Mouse (Mus musculus) intestine, embryonic 14.5 days (tissue): ENCODE measurements around the gene Emilin2. TPM values are rescaled to one million over a fixed set of nuclear protein-coding genes. Genes with fewer than 3 reads are reported as not detected.

Experiments used
- ATAC-seq: fragments of 200-750 bp; cut with Nextera tagmentation; replicated peaks from 2 replicates; pipeline ENCODE4 v1.8.0; 2017; ENCODE audit warnings: low read depth, moderate number of reproducible peaks, moderate TSS enrichment, moderate library complexity; ENCODE audit not compliant: low FRiP score, low TSS enrichment
- DNase-seq: peaks from one replicate; pipeline ENCODE4 v3.0.0-alpha.2; 2018; ENCODE audit warnings: low spot score
- H3K27ac ChIP-seq: fragments of 300-500 bp; sonication (generic); 2 replicates; pipeline ENCODE4 v1.5.1; 2014; ENCODE audit warnings: low read depth, mild to moderate bottlenecking, control low read depth
- H3K27me3 ChIP-seq: fragments of 300-500 bp; sonication (generic); replicated peaks from 2 replicates; pipeline ENCODE4 v1.6.1; 2014; ENCODE audit warnings: low read length, control low read depth; ENCODE audit not compliant: control insufficient read depth, insufficient read depth
- H3K36me3 ChIP-seq: fragments of 300-500 bp; sonication (generic); 2 replicates; pipeline ENCODE4 v1.6.1; 2014; ENCODE audit warnings: low read length, control low read depth; ENCODE audit not compliant: control insufficient read depth, insufficient read depth
- H3K4me1 ChIP-seq: fragments of 300-500 bp; sonication (generic); replicated peaks from 2 replicates; pipeline ENCODE4 v1.6.1; 2014; ENCODE audit warnings: low read length, control low read depth, mixed read lengths; ENCODE audit not compliant: control insufficient read depth, insufficient read depth
- H3K4me2 ChIP-seq: fragments of 300-500 bp; sonication (generic); 2 replicates; pipeline ENCODE4 v1.6.1; 2014; ENCODE audit warnings: low read length
- H3K4me3 ChIP-seq: fragments of 300-500 bp; sonication (generic); 2 replicates; pipeline ENCODE4 v1.5.1; 2014; ENCODE audit warnings: low read depth, low read length, control low read depth, mixed read lengths
- H3K9ac ChIP-seq: fragments of 300-500 bp; sonication (generic); 2 replicates; pipeline ENCODE4 v1.6.1; 2014; ENCODE audit warnings: mild to moderate bottlenecking, low read length
- H3K9me3 ChIP-seq: fragments of 300-500 bp; sonication (generic); 2 replicates; pipeline ENCODE4 v1.6.1; 2016; ENCODE audit warnings: low read length, control low read depth; ENCODE audit not compliant: control insufficient read depth
- WGBS: fragments of 180-500 bp; shearing (Covaris S2); extraction: QIAGEN DNeasy Blood & Tissue Kit; methylation state at CpG from one replicate; pipeline ENCODE4 v1.1.7; 2014; 5-methylcytosine and 5-hydroxymethylcytosine counted together
- polyA plus RNA-seq: library from polyadenylated mRNA; unstranded; fragments of >200 nt; fragmentation: Nextera tagmentation; extraction: Ambion mirVana; gene quantifications from 2 replicates; pipeline ENCODE4 v1.2.1, GENCODE M21; 2014

Gene Emilin2
- polyA plus RNA-seq, 1 experiment from 2014 or later, result 0.66 TPM

- no peaks in the 10 kb centered on the region for H3K4me1 ChIP-seq
- no peak overlapping the region for H3K4me3 ChIP-seq
- no peak overlapping the region for H3K27ac ChIP-seq
- no peak overlapping the region for H3K9ac ChIP-seq
- 68% methylated on average over 5 of the region's 5 CpGs for WGBS
- no peak overlapping the region for H3K4me2 ChIP-seq
- no peaks in the 10 kb centered on the region for H3K9me3 ChIP-seq
- no peak for ATAC-seq
- no peaks in the 10 kb centered on the region for H3K27me3 ChIP-seq
- no peaks in the 10 kb centered on the region for H3K36me3 ChIP-seq
- DNase-seq, result no peak
Observed at GRCm38 (mm10) chr17:71265336-71266051, 46.3 kb downstream of the Emilin2 start.

GRCm38 (mm10) chr17:71264739-71265138 lies 47.0 kb downstream of the Emilin2 start:
- no peak overlapping the region for H3K27ac ChIP-seq
- H3K36me3 ChIP-seq, result no peaks in the 10 kb centered on the region
- H3K4me3 ChIP-seq, result no peak overlapping the region
- no peak overlapping the region for H3K4me2 ChIP-seq
- H3K9ac ChIP-seq, result no peak overlapping the region
- WGBS, result 74% methylated on average over 4 of the region's 4 CpGs
- no peaks in the 10 kb centered on the region for H3K27me3 ChIP-seq
- DNase-seq (no peak), ATAC-seq (no peak)
- no peaks in the 10 kb centered on the region; the same call in 1 of the 2 replicates for H3K4me1 ChIP-seq
- no peaks in the 10 kb centered on the region for H3K9me3 ChIP-seq

GRCm38 (mm10) chr17:71263136-71263535 lies 48.6 kb downstream of the Emilin2 start:
- DNase-seq (no peak), ATAC-seq (no peak)
- Histone ChIP-seq H3K9ac (no peak overlapping the region), H3K9me3 (no peaks in the 10 kb centered on the region), H3K27ac (no peak overlapping the region), H3K36me3 (no peaks in the 10 kb centered on the region), H3K4me3 (no peak overlapping the region), H3K4me1 (no peaks in the 10 kb centered on the region; the same call in 1 of the 2 replicates), H3K4me2 (no peak overlapping the region), H3K27me3 (no peaks in the 10 kb centered on the region)
- 86% methylated on average over 6 of the region's 6 CpGs for WGBS

- no peak for DNase-seq
- 51% methylated on average over 3 of the region's 3 CpGs for WGBS
Observed at GRCm38 (mm10) chr17:71260658-71261057, 51.1 kb downstream of the Emilin2 start.

GRCm38 (mm10) chr17:71259727-71260126 lies 52.1 kb downstream of the Emilin2 start:
- no peak overlapping the region for H3K4me2 ChIP-seq
- no peak for DNase-seq
- H3K9me3 ChIP-seq, result no peaks in the 10 kb centered on the region
- ATAC-seq, result no peak
- no peaks in the 10 kb centered on the region for H3K36me3 ChIP-seq
- no peak overlapping the region for H3K27ac ChIP-seq
- no peak overlapping the region for H3K4me3 ChIP-seq
- no peaks in the 10 kb centered on the region for H3K27me3 ChIP-seq
- H3K4me1 ChIP-seq, result no peaks in the 10 kb centered on the region; the same call in 1 of the 2 replicates
- no peak overlapping the region for H3K9ac ChIP-seq
- WGBS, result 50% methylated on average over 11 of the region's 11 CpGs

More at GRCm38 (mm10) chr17:71260658-71261057, 51.1 kb downstream of the Emilin2 start:
- ATAC-seq, result no peak
- Histone ChIP-seq H3K9me3 (no peaks in the 10 kb centered on the region), H3K27me3 (no peaks in the 10 kb centered on the region), H3K4me2 (no peak overlapping the region), H3K9ac (no peak overlapping the region), H3K36me3 (no peaks in the 10 kb centered on the region), H3K4me1 (no peaks in the 10 kb centered on the region; the same call in 1 of the 2 replicates), H3K27ac (no peak overlapping the region), H3K4me3 (no peak overlapping the region)

- ATAC-seq, result no peak
- H3K4me2 ChIP-seq, result no peak overlapping the region
Observed at GRCm38 (mm10) chr17:71256806-71257536, 54.8 kb downstream of the Emilin2 start.

GRCm38 (mm10) chr17:71256068-71256615 lies 55.6 kb downstream of the Emilin2 start:
- Histone ChIP-seq H3K27ac (no peak overlapping the region), H3K4me2 (no peak overlapping the region), H3K27me3 (no peaks in the 10 kb centered on the region), H3K36me3 (no peaks in the 10 kb centered on the region), H3K9me3 (no peaks in the 10 kb centered on the region), H3K4me3 (no peak overlapping the region), H3K9ac (no peak overlapping the region), H3K4me1 (peaks cover 3% of the 10 kb centered on the region; the same call in 1 of the 2 replicates)
- WGBS, result 78% methylated on average over 14 of the region's 14 CpGs
- DNase-seq (no peak), ATAC-seq (no peak)

More at GRCm38 (mm10) chr17:71256806-71257536, 54.8 kb downstream of the Emilin2 start:
- peaks cover under 1% of the 10 kb centered on the region; the same call in 1 of the 2 replicates for H3K4me1 ChIP-seq
- no peak overlapping the region for H3K27ac ChIP-seq
- H3K9ac ChIP-seq, result no peak overlapping the region
- H3K9me3 ChIP-seq, result no peaks in the 10 kb centered on the region
- 89% methylated on average over 13 of the region's 13 CpGs for WGBS
- DNase-seq, result no peak
- no peaks in the 10 kb centered on the region for H3K27me3 ChIP-seq
- no peaks in the 10 kb centered on the region for H3K36me3 ChIP-seq
- H3K4me3 ChIP-seq, result no peak overlapping the region

GRCm38 (mm10) chr17:71254736-71255135 lies 57.0 kb downstream of the Emilin2 start:
- peaks cover 2% of the 10 kb centered on the region for H3K36me3 ChIP-seq
- no peak overlapping the region for H3K27ac ChIP-seq
- H3K9me3 ChIP-seq, result no peaks in the 10 kb centered on the region
- H3K9ac ChIP-seq, result no peak overlapping the region
- DNase-seq, result no peak
- H3K4me3 ChIP-seq, result no peak overlapping the region
- H3K4me1 ChIP-seq, result peaks cover 3% of the 10 kb centered on the region; the same call in 1 of the 2 replicates
- ATAC-seq, result no peak
- no peaks in the 10 kb centered on the region for H3K27me3 ChIP-seq
- WGBS, result 50% methylated on average over 6 of the region's 6 CpGs
- H3K4me2 ChIP-seq, result no peak overlapping the region
